Mouse (Mus musculus) myocyte (in vitro differentiated cells): Measurements from ENCODE around the gene Osbpl8. TPM values are rescaled to one million over a fixed set of nuclear protein-coding genes. Genes with fewer than 3 reads are reported as not detected.

Experiments used
- H3K27me3 ChIP-seq: one replicate; pipeline ENCODE4 v1.6.1; 2011; ENCODE audit not compliant: control insufficient read depth, insufficient read depth, insufficient read length
- H3K36me3 ChIP-seq: one replicate; pipeline ENCODE4 v1.6.1; 2011; ENCODE audit not compliant: control insufficient read depth, insufficient read depth
- H3K4me2 ChIP-seq: one replicate; pipeline ENCODE4 v1.6.1; 2011; ENCODE audit warnings: low read depth, control low read depth
- H3K4me3 ChIP-seq: one replicate; pipeline ENCODE4 v1.5.1; 2011; ENCODE audit warnings: mild to moderate bottlenecking, control low read depth, moderate library complexity
- H3K79me2 ChIP-seq: one replicate; pipeline ENCODE4 v1.6.1; 2011; ENCODE audit not compliant: control insufficient read depth, insufficient read depth
- H3ac ChIP-seq: one replicate; pipeline ENCODE4 v1.6.1; 2011; ENCODE audit not compliant: control insufficient read depth, insufficient read length
- CEBPB ChIP-seq: IDR thresholded peaks from 2 replicates; pipeline ENCODE4 v1.6.1; 2011; ENCODE audit warnings: mild to moderate bottlenecking, moderate library complexity; ENCODE audit not compliant: poor library complexity, insufficient read depth, severe bottlenecking
- E2F4 ChIP-seq: IDR thresholded peaks from one replicate; pipeline ENCODE4 v1.6.1; 2011; ENCODE audit warnings: mild to moderate bottlenecking, control low read depth, moderate library complexity; ENCODE audit not compliant: insufficient read depth
- MAX ChIP-seq: IDR thresholded peaks from one replicate; pipeline ENCODE4 v1.6.1; 2011; ENCODE audit warnings: low read depth, mild to moderate bottlenecking, control low read depth
- MYOD1 ChIP-seq, 3 experiments: IDR thresholded peaks; one replicate each; pipeline ENCODE4 v1.6.1; 2011; ENCODE audit warnings: control low read depth in 2 of 3, low read depth in 2 of 3, mild to moderate bottlenecking in 2 of 3, moderate library complexity in 1 of 3; ENCODE audit not compliant: insufficient read length in 2 of 3, control insufficient read depth in 1 of 3
- MYOG ChIP-seq, 3 experiments: IDR thresholded peaks; one replicate each; pipeline ENCODE4 v1.6.1; 2011; ENCODE audit warnings: control low read depth in 2 of 3, low read depth in 2 of 3, mild to moderate bottlenecking in 2 of 3; ENCODE audit not compliant: insufficient read length in 2 of 3, control insufficient read depth in 1 of 3, insufficient read depth in 1 of 3
- POLR2A ChIP-seq: IDR thresholded peaks from one replicate; pipeline ENCODE4 v1.6.1; 2011; ENCODE audit warnings: low read depth, mild to moderate bottlenecking, control low read depth, moderate library complexity; ENCODE audit not compliant: insufficient read length
- POLR2AphosphoS2 ChIP-seq: IDR thresholded peaks from one replicate; pipeline ENCODE4 v1.6.1; 2011; ENCODE audit warnings: low read depth, control low read depth; ENCODE audit not compliant: insufficient read length
- REST ChIP-seq: IDR thresholded peaks from one replicate; pipeline ENCODE4 v1.6.1; 2011; ENCODE audit warnings: mild to moderate bottlenecking, control low read depth, moderate library complexity; ENCODE audit not compliant: insufficient read depth, insufficient read length
- SRF ChIP-seq: IDR thresholded peaks from one replicate; pipeline ENCODE4 v1.6.1; 2011; ENCODE audit warnings: low read depth; ENCODE audit not compliant: control insufficient read depth, insufficient read length
- TCF12 ChIP-seq: IDR thresholded peaks from one replicate; pipeline ENCODE4 v1.6.1; 2011; ENCODE audit warnings: mild to moderate bottlenecking, control low read depth; ENCODE audit not compliant: poor library complexity, insufficient read depth, severe bottlenecking
- TCF3 ChIP-seq: IDR thresholded peaks from one replicate; pipeline ENCODE4 v1.6.1; 2011; ENCODE audit warnings: low read depth, control low read depth; ENCODE audit not compliant: insufficient read length
- USF1 ChIP-seq: IDR thresholded peaks from one replicate; pipeline ENCODE4 v1.6.1; 2011; ENCODE audit warnings: low read depth, mild to moderate bottlenecking, control low read depth, moderate library complexity
- polyA plus RNA-seq: library from polyadenylated mRNA; unstranded; fragments of >200 nt; fragmentation: generic; extraction: Trizol; gene quantifications from one replicate; pipeline ENCODE4 v1.2.1, GENCODE M21; 2012; ENCODE audit warnings: missing spikeins

Gene Osbpl8
- polyA plus RNA-seq, 1 experiment: 5.3 TPM

GRCm38 (mm10) chr10:111168305-111168704 is 3.8 kb downstream of the Osbpl8 start:
- H3K4me2 ChIP-seq: no peak overlapping the region
- H3K4me3 ChIP-seq: no peak overlapping the region
- H3ac ChIP-seq: no peak overlapping the region
- peaks cover 74% of the 10 kb centered on the region for H3K79me2 ChIP-seq
- H3K36me3 ChIP-seq: no peaks in the 10 kb centered on the region
- H3K27me3 ChIP-seq: no peaks in the 10 kb centered on the region
- TF ChIP-seq USF1: no peak
- TF ChIP-seq POLR2A: no peak
- no peak for TF ChIP-seq SRF
- no peak for TF ChIP-seq CEBPB
- TF ChIP-seq POLR2AphosphoS2: no peak
- no peak for TF ChIP-seq TCF3
- TF ChIP-seq MYOG (IDR thresholded peaks at IDR 0.05; ENCODE audit: control insufficient read depth in 1 of 3, insufficient read depth in 1 of 3, insufficient read length in 2 of 3, low read depth in 2 of 3): no peak
- TF ChIP-seq REST: no peak
- no peak for TF ChIP-seq TCF12
- no peak for TF ChIP-seq E2F4
- no peak for TF ChIP-seq MAX
- TF ChIP-seq MYOD1 (IDR thresholded peaks at IDR 0.05; ENCODE audit: control insufficient read depth in 1 of 3, insufficient read length in 2 of 3, low read depth in 2 of 3): no peak

- Histone ChIP-seq H3K4me2 (no peak overlapping the region), H3K4me3 (no peak overlapping the region), H3K27me3 (no peaks in the 10 kb centered on the region), H3K36me3 (no peaks in the 10 kb centered on the region), H3ac (no peak overlapping the region), H3K79me2 (peaks cover 95% of the 10 kb centered on the region)
- TF ChIP-seq MAX (no peak), TCF3 (no peak), USF1 (no peak)
Measured at GRCm38 (mm10) chr10:111171246-111171934, 6.8 kb downstream of the Osbpl8 start.

GRCm38 (mm10) chr10:111173589-111174247 is 9.2 kb downstream of the Osbpl8 start:
- H3ac ChIP-seq: no peak overlapping the region
- no peak overlapping the region for H3K4me3 ChIP-seq
- no peak for TF ChIP-seq MYOD1 (IDR thresholded peaks at IDR 0.05; ENCODE audit: control insufficient read depth in 1 of 3, insufficient read length in 2 of 3, low read depth in 2 of 3)
- no peak for TF ChIP-seq SRF
- TF ChIP-seq TCF3: no peak
- TF ChIP-seq CEBPB: no peak
- no peak for TF ChIP-seq MYOG (IDR thresholded peaks at IDR 0.05; ENCODE audit: control insufficient read depth in 1 of 3, insufficient read depth in 1 of 3, insufficient read length in 2 of 3, low read depth in 2 of 3)
- no peak for TF ChIP-seq TCF12
- H3K36me3 ChIP-seq: no peaks in the 10 kb centered on the region
- peaks cover 89% of the 10 kb centered on the region for H3K79me2 ChIP-seq
- H3K27me3 ChIP-seq: no peaks in the 10 kb centered on the region
- no peak overlapping the region for H3K4me2 ChIP-seq

GRCm38 (mm10) chr10:111177336-111177735 is 12.8 kb downstream of the Osbpl8 start:
- Histone ChIP-seq H3K36me3 (no peaks in the 10 kb centered on the region), H3K27me3 (no peaks in the 10 kb centered on the region), H3K79me2 (peaks cover 64% of the 10 kb centered on the region), H3K4me3 (no peak overlapping the region), H3K4me2 (no peak overlapping the region), H3ac (no peak overlapping the region)
- TF ChIP-seq POLR2AphosphoS2: no peak
- no peak for TF ChIP-seq CEBPB
- TF ChIP-seq MYOD1 (IDR thresholded peaks at IDR 0.05; ENCODE audit: control insufficient read depth in 1 of 3, insufficient read length in 2 of 3, low read depth in 2 of 3): no peak
- no peak for TF ChIP-seq POLR2A
- TF ChIP-seq USF1: no peak
- TF ChIP-seq TCF3: no peak
- TF ChIP-seq SRF: no peak
- TF ChIP-seq E2F4: no peak
- TF ChIP-seq MAX: no peak
- no peak for TF ChIP-seq TCF12
- no peak for TF ChIP-seq REST
- no peak for TF ChIP-seq MYOG (IDR thresholded peaks at IDR 0.05; ENCODE audit: control insufficient read depth in 1 of 3, insufficient read depth in 1 of 3, insufficient read length in 2 of 3, low read depth in 2 of 3)

GRCm38 (mm10) chr10:111178024-111178423 is 13.5 kb downstream of the Osbpl8 start:
- TF ChIP-seq CEBPB: no peak
- no peak for TF ChIP-seq REST
- TF ChIP-seq MYOG (IDR thresholded peaks at IDR 0.05; ENCODE audit: control insufficient read depth in 1 of 3, insufficient read depth in 1 of 3, insufficient read length in 2 of 3, low read depth in 2 of 3): no peak
- TF ChIP-seq SRF: no peak
- TF ChIP-seq E2F4: no peak
- TF ChIP-seq TCF3: no peak
- TF ChIP-seq TCF12: no peak
- TF ChIP-seq MYOD1 (IDR thresholded peaks at IDR 0.05; ENCODE audit: control insufficient read depth in 1 of 3, insufficient read length in 2 of 3, low read depth in 2 of 3): no peak
- no peak for TF ChIP-seq USF1
- Histone ChIP-seq H3K79me2 (peaks cover 61% of the 10 kb centered on the region), H3K27me3 (no peaks in the 10 kb centered on the region), H3ac (no peak overlapping the region), H3K36me3 (no peaks in the 10 kb centered on the region), H3K4me3 (no peak overlapping the region), H3K4me2 (no peak overlapping the region)
